Mouse (Mus musculus): ENCODE results near the gene Fam166a.
"Not testable (repeated sequence)": the region's sequence is repeated elsewhere in the genome, so short reads cannot be mapped to it uniquely, and the experiment has no call there.

Fam166a gene

DNA sequence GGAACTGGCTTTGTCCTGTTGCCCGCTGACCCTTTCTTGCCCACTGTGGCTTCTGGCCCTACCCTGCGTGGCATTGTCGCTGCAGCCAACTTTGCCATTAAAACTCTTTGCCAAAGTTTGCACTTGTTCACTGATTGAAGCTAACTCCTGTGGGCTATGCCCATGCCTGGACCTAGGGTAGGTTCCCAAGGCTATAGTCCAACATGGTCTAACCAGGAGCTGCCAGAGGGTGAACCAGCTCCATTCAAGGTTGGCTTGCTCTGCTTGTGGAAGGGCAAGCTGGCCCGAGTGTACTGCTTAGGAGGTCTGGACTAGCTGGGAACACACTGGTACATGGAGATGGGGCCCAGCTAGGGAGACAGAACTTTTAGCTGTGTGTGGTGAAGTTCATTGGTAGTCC is 25.6 kb downstream of the Fam166a start:
- DNase-seq, result no peak

DNA sequence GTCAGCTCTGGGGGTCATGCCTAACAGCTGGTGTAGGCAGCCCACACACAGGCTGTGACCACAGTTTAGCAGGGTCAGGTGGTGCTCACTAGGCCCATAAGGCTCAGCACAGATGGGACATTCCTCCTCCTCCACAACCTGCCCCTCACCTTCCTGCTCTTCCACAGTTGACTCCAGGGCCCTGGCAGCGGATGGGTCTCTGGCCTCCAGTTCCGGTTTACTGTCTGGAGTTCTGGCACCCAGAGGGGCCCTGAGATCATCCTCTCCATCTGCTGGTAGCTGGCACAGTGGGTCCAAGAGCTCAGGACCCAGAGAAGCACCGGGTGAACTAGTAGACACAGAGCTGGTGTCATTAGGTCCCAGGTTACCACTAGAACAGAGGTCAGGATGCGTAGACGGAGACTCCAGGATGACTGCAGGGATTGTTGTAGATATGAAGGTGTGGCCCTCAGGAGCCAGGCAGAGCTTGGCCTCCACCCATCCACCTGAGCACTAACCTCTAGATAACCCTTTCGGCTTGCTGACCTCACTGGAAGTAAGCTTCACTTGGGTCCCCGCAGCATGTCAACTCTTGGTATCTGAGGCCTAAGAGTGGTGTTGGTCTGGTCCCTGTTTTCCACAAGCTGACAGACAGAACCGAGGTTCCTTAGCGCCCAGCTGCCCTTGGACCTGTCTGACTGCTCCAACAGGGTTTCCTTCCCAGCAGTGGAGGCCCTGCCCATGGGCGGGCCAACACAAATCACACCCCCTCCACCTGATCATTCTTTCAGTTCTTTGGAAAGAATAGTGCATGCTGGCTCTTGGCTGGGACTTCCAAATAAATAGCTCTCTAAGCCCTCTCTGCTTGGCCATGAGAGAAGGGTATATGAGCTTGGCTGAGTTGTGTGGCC is 27.9 kb downstream of the Fam166a start, which contains the start of gene AL732309.1:
TSS of gene AL732309.1 (minus strand) at position 681 of the 890 bp plus-strand sequence.
- DNase-seq, result peak; percentile 53

DNA sequence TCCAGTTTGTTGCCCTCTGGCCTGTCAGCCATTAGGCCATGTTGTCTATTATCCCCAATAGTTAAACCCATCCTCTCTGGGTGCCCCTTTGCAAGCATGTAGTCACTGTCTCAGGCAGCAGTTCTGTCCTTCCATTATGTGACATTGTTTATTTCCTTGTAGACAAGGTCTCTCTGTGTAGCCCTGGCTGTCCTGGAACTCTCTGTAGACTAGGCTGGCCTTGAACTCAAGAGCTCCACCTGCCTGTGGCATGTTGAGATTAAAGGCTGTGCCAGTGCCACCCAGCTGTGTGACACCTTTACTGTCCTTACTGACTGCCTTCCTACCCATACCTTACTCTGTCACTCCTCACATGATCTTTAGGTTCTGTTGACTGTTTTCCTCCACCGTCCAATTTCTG is 33.8 kb downstream of the Fam166a start:
- DNase-seq, result peak; percentile 57

DNA sequence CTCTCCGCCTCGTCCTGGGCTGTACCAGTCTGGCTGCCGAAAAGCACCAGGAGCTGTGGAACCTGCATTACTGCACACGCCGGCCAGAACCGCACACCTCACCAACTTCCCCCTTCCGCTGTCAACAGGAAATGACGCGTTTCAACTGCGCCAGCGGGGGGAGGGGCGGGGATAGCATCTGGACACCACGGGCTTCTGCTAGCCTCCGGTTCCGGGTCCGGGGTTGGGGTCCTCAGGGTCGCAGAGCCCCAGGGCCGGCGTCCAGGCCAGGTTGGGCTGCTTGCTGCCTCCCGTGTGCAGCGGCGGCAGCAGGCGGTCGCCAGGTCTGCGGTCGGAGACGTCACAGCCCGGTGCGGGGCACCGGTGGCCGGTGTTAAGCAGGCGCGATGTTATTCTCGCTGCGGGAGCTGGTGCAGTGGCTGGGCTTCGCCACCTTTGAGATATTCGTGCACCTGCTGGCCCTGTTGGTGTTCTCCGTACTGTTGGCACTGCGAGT is 36.8 kb downstream of the Fam166a start, which contains the start of gene Tmem203:
TSS of gene Tmem203 (plus strand) at position 156 of the 496 bp plus-strand sequence.
- DNase-seq, result peak; percentile 93

DNA sequence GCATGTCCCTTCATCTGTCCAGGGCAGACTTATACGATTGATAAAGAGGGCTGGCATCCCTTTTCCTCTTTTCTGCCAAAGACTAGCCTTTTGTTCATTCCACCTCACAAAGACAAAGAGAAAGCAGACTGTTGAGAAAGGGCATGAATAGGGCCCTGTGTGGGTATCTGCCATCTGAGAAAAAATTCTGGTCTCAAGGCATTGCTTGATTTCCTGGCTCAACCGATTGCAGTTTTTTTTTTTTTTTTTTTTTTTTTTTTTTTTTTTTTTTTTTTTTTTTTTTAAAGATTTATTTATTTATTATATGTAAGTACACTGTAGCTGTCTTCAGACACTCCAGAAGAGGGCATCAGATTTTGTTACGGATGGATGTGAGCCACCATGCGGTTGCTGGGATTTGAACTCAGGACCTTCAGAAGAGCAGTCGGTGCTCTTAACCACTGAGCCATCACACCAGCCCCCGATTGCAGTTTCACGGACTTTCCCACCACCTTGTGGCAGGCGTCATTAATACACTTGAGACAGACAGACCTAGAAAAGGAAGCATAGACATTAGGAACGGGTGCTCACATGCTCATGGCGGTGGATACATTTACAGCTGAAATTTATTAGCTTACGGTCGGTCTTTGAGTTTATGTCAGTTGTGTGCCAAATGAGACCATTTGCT is 38.0 kb downstream of the Fam166a start:
- peak; percentile 77 for DNase-seq

DNA sequence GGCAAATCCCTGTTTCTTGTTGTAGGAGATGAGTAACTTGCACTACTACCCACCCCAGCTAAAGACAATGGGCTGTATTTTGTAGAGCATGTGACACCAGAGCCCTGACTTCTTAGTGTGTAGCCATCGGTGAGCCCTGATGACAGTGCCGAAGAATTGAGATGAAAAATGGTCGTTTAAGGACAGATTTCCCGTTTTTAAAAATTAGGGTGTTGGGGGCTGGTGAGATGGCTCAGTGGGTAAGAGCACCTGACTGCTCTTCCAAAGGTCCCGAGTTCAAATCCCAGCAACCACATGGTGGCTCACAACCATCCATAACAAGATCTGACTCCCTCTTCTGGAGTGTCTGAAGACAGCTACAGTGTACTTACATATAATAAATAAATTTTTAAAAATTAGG is 38.7 kb downstream of the Fam166a start:
- DNase-seq, result not testable (repeated sequence)

DNA sequence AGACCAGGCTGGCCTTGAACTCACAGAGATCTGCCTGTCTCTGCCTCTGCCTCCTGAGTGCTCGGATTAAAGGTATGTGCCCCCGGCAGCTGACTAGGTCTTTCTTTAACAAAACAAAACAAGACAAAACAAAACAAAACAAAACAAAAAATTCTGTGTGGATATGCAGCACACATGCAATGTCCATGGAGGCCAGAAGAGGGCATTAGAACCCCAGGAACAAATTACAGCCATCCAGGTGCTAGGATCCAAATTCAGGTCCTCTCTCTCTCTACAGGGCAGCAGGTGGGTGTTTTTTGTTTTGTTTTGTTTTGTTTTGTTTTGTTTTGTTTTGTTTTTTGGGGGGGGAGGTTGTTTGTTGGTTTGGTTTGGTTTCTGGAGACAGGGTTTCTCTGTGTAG is 40.3 kb downstream of the Fam166a start:
- DNase-seq, result no peak

DNA sequence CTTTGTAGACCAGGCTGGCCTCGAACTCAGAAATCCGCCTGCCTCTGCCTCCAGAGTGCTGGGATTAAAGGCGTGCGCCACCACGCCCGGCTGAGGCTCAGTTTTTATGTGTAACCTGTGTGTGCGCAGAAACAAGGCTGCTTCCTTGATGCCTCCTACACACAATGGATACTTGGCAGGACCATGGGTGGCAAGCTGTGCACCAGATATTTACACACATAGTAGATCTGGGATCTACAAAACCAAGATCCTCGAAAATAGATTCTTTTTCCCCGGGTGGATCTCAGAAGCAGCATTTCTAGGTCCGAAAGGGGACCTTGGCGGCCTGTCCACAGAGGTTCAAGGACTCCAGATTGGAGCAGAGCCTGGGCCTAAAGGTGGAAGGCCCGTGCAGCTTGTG is 43.3 kb downstream of the Fam166a start:
- DNase-seq, result no peak

DNA sequence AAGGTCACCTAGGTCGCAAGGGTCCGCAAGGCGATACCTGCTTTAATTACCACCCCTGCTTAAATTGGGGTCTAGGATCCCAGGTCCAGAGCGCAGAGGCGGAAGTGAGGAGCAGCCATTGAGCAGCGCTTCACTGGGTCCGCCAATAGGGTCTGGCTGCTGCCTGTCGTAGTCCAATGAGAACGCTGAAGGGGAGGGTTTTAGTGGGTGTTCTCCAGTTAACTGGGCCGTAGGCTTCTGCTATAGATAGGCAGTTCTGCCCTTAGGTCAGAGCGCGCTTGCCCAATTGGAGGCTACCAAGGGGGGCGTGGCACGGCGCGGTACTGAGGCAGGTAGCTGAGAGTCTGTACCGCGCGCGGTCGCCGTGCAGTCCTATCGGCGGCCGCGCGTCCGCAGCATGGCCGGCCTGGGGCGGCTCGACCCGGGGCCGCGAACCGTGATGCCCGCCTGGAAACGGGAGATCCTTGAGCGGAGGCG is 43.8 kb downstream of the Fam166a start, which contains the start of gene Tprn:
TSS of gene Tprn (plus strand) at position 328 of the 477 bp plus-strand sequence.
- peak; percentile 99 for DNase-seq

DNA sequence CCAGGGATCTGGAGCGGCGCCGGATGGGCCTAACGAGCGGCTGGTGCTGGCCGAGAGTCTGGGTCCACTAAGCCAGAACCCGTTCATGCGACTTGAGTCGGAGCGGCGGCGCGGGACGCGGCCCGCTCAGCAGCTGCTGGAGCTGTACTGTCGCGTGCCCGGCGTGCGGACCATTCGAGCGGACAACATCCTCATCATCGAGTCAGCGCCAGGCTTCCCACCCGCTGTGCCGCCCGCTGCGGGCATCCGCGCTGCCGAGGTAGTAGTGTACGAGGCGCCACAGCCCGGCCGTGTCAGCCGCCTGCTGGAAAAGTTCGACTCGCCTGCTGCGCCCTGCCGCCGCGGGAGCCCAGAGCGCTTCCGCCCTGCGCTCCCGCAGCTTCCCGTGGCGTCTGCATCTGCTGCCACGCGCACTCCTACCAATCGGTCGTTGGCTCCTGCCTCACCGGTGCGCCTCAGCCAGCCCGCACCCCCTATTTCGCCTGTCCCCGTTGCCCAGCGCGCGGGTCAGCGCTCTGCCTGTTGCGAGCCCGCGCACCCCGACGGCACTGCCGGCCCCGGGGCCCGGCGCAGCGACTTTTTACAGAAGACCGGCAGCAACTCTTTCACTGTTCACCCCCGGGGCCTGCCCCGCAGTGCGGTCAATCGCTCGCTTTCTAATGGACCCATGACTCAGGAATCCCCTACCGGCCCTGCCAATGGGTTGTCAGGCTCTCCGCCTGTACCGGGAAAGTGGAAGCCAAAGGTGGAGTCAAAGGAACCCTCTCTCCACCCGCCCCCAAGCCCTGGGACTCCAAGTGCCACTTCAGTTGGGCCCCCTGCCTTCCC is 44.5 kb downstream of the Fam166a start:
- no peak for DNase-seq

DNA sequence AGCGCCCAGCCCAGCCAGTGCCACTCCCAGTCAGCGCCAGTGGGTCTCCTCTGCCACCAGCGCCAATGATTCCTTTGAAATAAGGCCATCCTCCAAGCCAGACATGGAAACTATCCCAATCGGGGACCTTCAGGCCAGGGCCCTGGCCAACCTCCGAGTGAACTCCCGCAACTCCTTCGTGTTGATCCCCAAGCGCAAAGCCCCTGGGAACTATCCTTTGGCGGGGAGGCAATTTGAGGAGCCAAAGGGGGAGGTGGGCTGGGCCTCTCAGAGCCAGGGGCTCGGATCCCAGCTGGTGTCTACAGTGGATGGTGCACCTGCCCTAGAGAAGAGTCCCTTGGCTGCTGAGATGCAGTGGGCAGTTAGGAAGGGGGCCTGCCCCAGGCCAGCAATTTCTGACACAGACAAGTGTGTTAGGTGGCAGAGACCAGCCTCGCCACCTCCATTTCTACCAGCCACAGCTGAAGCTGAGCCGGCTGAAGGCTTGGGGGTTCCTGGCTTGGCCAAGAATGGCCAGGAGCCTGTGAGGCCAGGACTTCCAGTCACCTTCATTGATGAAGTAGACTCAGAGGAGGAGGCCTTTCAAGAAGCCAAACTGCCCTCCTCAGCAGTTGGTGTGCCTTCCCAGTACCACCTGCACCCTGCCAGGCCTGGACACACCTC is 45.2 kb downstream of the Fam166a start:
- no peak for DNase-seq

DNA sequence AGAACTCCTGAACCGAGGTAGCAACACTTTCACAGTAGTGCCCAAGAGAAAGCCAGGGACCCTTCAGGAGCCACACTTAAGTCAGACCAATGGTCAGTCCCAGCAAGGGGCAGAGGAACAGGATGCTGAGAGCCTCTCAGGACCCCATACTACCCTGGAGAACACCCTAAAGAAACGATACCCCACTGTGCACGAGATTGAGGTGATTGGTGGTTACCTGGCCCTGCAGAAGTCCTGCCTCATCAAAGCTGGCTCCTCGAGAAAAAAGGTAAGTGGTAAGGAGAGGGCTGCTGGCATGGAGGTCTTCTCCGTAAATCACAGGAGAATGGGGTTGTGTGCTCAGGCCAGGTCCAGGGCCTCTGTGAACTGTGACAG is 45.7 kb downstream of the Fam166a start:
- DNase-seq, result no peak

DNA sequence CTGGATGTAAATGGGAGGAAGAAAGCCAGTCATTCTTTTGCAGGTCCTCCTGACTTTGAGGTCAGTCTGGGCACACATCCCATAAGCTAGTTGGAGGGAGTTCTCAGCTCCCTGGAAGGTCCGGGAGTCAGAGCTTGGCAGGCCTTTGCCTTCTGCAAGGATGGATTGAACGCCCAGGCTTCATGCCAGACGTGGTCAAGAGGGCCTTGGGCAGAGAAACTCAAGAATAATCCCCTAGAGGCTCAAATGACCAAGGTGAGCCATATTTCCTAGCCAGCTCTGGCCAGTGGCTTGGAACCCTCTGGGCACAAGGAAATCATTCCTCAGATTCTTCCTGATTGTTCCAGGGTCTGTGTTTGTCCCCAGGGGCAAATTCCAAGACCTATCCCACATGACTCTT is 46.3 kb downstream of the Fam166a start:
- no peak for DNase-seq

DNA sequence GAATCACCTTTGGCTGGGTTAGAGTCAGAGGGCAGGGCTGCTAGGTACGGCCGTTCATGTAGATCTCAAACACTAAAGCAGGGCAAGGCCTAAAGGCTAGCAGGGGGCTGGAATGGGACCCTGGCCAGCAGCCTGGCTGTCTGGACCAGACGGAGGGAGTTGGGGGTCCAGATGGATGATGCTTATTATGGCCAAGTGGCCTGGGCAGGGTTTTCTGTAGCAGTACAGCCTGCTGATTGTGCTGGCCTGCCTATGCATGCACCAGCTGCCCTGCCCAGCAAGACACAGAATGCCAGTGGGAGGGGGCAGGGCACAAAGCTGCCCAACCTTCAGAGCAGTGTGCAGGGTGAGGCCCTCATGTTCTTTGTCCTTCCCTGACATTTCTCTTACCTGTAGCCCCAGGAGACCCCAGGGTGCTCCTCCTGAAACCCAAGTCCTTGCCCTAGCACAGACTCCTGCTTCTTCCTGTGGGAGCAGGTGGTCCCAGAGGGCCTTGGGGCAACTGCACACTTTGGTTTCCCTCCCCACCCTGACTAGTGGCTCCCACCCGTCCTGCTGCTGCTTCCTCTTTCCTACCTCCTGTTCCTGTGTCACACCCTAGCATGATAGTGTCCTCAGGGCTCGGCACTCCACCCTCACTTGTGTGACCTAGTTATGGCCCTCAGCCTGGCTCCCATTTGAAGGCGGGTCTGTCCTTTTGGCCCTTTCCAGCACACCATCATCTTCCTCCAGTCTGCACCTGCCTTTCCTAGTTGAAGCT is 47.5 kb downstream of the Fam166a start:
- DNase-seq, result peak; percentile 49

DNA sequence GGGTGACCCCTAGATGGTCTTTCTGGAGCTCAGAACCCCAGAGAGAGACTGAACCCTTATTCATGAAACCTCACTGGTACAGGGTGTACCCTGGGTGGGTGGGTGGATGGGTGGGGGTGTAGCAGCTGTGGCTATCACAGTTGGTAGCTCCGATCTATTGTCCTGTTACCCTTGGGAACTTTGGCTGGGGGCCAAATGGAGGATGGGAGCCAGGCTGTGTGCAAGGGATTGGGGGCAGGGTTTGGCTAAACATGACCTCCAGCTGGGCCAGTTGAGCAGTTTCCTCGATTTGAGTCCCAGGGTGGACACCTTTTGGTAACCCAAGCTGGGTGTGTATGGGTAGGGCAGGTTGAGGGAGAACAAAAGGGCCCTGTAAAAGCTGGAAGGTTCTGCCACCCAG is 48.2 kb downstream of the Fam166a start:
- peak; percentile 44 for DNase-seq

DNA sequence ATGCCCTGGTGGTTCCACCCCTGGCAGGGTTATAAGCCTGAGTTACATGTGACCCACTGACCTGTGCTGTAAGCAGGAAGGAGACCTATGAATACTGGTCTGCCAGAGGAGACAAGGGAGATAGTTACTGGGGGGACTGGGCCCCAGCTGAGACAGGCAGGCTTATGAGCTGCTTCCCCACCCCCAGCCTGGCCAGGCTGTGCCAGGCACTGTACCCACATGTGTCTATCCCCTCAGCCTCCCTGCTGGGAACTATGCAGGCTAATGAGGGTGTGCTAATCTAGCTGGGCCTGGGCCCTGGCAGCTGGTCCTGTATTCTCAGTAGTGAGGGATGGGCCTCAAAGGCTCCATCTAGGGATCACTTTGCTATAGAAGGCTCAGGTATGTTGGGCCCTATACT is 48.7 kb downstream of the Fam166a start:
- no peak for DNase-seq

DNA sequence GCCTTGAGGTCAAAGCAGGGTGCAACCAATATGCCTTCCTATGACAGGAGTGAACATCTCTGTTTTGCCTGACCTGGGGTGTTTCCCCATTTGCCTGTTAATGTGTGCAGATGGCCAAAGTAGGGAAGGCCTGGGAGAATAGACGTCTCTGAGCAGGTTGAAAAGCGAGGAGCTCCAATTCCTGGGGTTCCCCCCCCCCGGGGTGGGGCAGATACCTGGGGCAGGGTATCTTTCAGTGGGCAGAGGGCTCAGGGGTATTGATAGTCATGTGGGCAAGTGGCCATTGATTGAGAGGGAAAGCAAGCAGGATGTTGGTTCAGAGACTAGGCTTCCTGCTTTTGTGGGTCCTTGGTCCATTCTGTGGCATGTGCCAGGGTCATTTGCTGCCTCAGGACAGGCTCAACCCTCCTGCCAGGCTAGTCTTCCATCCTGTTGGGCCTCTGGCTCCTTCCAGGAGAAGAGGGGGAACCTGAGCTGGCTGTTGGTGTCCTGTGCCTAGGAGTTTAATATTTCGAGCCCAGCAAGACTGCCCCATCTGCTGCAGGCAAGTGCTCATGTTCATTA is 49.3 kb downstream of the Fam166a start:
- no peak for DNase-seq
